Mouse (Mus musculus) frontal cortex, adult (tissue): ENCODE data around the gene Spint4.

Source experiments
- ATAC-seq: cut with Nextera tagmentation; 2 replicates; pipeline ENCODE4 v1.9.2; 2017; ENCODE audit warnings: mild to moderate bottlenecking, moderate library complexity, mixed read lengths; ENCODE audit not compliant: low TSS enrichment

The Spint4 gene

DNA sequence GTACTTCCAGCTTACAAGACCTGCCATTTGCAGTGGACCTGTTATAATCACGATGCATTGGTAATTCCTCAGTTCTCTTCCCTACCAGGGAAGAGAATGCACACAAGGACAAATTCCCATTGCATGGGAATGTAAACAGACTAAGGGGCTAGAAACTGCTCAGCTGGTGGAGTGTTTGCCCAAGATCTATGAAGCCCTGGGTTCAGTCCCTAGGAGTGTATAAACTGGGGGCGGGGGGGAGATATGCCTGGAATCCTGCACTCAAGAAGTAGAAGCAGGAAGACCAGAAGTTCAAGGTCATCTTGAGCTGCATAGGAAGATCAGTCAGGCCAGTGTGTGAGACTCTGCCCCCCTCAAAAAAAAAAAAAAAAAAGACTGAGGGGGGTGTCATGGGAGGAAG is 35.0 kb downstream of the Spint4 start:
- ATAC-seq, result no peak

DNA sequence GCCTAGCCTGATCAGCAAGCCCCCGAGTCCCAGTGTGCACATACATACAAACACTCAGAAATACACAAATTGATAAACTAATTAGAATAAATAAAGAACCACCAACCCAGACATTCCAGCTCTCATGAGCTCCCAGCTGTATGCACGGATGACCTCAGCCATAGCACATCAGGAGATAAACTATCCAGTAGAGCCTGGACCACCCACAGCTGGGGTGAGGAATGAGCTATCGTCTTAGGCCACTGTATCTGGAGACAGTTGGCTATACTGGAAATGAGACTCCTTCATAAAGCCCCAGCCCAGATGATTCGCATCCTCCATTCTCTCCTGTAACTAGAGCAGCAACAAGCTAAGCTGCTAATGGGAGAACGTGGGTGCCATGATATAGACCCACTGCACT is 36.5 kb downstream of the Spint4 start:
- no peak for ATAC-seq

- no peak for ATAC-seq
Observed at GRCm38 (mm10) chr2:164735446-164735845, 37.1 kb downstream of the Spint4 start.

DNA sequence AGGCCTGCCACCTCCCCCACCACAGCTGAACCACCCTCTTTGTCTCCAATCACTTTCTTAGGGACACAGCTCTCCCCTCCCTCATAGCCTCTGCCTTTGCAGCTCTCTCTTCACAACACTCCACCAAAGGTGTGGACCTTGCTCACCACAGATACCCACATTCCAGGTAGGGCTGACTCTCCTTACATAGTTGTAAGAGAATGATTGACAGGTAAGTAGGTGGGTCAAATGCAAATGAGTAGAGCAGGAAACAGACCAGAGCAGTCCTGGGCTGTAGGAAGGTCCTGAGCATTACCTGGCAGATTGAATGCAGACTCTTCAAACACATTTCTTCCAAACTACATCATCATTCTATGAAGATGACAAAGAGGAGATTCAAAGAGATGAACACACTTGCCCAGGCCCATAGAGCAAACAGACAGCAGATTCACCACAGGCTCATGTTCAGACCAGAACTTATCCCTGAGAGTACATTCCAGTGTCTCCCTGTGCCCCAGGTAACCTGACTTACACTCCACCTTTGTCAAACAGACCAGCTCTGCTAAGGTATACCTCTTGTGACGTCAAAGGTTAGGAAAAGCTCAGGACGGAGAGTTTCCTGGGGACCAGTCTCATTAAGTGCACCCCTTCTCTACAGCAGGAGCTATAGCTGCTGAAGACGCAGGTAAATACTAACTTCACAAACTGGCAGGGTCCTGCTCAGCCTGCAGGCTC is 39.2 kb downstream of the Spint4 start:
- ATAC-seq, result no peak

DNA sequence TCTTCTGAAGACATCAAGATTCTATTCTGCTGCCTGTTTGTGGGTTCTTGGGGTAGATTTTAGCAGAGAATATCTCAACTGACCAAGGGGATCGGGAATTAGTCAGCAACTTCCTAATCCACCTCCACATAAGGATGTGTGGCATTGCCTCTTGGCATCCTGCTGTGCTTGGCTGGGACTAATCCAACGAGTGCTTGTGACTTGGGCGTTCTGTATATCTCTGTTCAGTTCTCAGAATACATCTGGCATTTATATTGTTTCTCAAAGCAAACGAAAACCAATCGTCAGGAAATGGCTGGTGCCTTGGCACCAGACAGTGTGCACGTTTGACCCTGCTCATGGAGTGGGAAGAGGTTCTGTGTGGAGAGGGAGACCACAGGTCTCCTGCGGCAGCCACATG is 41.6 kb downstream of the Spint4 start:
- no peak; the same call in 1 of the 2 replicates for ATAC-seq

DNA sequence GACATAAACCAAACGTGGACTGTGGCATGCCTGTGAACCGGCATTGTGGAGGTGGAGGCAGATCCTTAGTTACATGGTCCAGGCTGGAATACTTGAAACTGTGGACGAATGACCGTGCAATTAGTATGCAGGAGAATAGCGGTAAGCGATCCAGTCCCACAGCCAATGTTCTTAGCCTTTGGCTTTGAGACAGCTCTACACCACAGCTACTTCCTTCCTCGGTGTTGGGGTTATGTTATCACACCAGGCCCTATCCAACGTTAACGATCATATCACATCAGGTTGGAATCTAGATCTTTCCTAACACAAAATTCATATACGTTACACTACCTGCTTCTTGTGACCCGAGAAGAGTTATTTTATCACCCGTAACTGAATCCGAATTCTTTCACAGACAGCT is 46.7 kb downstream of the Spint4 start:
- ATAC-seq, result no peak

GRCm38 (mm10) chr2:164745843-164746479 is 47.7 kb downstream of the Spint4 start, which contains the start of the genes Wfdc3 and Dnttip1:
Gene Wfdc3, minus strand, starts transcription at chr2:164745931.
Gene Dnttip1, plus strand, starts transcription at chr2:164745983.
- peak; percentile 97 for ATAC-seq

DNA sequence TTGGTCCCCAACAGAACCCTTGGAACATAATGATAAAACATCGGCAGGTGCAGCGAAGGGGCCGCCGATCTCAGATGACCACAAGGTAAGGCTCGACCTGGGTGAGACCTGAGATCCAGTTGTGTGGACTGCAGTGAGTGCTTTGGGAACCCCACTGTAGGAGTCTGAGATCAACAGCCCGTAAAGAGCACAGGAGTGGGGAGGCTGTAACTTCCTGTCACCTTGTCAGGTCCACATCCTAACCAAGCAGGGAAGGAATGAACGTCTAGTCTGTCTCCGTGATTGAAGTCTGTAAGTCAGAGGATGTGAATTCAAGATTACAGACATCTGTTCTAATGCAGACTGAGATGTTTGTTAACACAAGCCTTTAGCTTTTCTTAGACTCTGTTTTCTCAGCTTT is 48.4 kb downstream of the Spint4 start:
- no peak for ATAC-seq

DNA sequence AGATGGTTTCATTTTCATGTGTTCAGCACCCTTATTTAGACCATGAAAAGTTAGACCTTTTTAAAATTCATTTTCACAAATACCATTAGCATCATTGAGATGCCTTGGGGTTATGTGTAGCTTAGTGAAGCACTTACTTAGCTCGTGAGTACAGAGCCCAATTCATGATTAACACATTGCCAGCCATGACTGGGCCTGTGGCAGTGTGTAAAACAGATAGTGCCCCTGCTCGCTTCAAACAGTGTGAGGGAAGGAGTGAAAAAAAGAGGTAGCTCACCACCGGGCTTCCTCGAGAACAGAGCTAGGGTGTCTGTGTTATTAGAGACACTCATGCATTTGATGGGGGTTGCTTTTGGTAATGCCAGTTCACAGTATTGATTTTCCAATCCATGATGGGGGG is 49.9 kb downstream of the Spint4 start:
- no peak for ATAC-seq

DNA sequence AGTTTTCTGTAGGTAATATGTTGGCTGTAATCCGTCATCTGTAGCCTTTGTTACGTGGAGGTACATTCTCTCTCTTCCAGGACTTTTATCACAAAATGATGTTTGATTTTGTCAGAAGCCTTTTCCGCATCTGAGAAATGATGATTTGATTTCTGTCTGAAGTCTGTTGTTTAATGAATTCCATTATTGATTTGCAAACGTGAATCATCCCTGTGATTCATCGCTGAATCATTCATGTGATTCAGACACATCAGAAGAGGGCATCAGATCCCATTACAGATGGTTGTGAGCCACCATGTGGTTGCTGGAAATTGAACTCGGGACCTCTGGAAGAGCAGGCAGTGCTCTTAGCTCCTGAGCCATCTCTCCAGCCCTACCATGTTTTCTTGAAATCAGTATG is 50.7 kb downstream of the Spint4 start:
- no peak for ATAC-seq
